Mouse (Mus musculus): ENCODE results near the gene Soga1.

The Soga1 gene

DNA sequence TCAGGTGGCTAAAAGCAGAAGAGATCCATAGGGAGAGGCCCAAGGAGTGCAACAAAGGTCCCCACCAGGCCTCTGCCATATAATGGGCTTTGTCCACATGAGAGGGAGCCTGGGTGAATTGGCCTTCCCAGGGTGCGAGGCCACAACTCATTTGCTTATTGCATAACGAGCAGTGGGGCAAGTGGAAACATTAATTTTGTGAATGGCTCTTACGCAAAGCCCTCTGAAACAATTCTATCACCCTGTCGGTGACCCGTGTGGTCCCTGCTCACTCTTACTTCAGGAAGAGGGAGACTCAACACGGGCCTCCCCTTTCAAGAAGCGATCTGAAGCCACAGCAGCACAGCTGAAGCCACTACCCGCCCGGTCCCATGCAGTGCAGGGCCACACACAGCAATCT, 41.8 kb downstream of the Soga1 start:
- DNase-seq (ENCODE audit: low read depth, low spot score) = no peak

DNA sequence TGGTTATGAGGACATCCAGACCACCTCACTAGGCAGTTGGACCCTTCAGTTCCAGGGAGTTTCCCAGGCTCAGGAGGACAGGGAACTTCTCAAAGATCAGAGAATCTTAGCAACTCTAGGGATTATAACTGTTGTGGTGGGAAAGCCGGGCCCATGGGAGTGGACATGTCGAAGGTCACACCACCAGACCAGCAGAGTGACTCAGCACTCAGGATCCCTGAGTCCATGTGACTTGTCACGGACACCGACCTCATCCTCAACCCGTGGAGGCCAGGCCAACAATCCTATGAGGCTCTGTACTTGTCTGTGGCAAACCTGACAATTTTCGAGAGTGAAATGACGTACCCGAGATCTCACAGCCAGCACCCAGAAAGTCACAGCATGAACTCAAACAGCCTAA, 42.7 kb downstream of the Soga1 start:
- no peak for DNase-seq (ENCODE audit: low read depth, low spot score)

DNA sequence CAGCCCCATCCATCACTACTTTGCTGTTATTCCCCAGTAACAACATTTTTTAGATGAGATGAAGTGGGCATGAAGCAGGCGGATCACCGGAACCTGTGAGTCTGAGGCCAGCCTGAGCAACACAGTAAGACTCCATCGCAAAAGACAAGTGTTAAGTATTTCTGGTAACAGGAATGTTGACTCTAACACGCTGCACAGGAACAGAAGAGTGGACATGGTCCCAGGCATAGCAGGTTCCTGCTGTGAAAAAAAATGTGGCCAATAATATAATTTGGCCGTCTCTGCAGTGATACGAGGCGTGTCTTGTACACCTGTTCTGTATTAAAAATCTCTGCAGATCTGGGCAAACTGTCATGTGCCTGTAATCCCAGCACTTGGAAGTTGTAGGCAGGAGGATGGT, 43.7 kb downstream of the Soga1 start:
- DNase-seq (ENCODE audit: low read depth, low spot score) = no peak

DNA sequence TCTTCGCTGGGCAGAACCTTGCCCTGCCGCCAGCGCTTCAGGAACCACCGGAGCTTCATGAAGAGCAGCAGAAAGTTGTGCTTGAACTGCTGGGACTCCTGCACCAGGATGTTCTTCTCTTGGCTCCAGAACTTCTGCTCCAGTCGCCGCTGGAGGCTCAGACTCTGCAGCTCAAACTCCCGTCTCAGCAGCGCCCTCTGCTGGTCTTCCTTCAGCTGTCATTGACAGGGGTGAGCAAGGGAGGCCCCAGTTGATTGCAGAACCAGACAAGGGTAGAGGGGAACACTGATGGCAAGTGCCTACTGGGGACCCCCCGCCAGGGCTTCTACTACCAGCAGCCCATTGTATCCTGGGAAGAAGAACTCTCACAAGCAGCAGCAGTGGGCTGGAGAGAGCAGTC, 48.2 kb downstream of the Soga1 start:
- peak; percentile 81 for DNase-seq (ENCODE audit: low read depth, low spot score)

DNA sequence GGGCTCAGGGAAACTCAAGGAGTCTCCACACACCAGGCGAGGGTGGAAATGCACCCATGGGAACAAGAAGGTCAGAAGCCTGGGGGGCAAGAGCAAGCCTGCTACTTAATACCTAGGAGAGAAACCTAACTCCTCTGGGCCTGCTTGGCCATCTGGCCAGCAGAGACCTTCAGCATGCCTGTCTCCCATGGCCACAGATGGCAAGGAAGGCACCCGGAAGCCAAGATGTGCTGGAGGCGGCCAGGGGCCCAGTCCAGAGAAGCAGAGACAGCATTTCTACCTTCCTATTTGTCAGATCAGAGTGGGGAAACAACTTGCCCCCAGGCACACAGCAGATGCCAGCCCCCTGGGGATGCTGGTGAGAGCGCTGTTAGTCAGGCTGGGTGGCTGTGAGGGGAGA, 50.8 kb downstream of the Soga1 start:
- no peak for DNase-seq (ENCODE audit: low read depth, low spot score)

DNA sequence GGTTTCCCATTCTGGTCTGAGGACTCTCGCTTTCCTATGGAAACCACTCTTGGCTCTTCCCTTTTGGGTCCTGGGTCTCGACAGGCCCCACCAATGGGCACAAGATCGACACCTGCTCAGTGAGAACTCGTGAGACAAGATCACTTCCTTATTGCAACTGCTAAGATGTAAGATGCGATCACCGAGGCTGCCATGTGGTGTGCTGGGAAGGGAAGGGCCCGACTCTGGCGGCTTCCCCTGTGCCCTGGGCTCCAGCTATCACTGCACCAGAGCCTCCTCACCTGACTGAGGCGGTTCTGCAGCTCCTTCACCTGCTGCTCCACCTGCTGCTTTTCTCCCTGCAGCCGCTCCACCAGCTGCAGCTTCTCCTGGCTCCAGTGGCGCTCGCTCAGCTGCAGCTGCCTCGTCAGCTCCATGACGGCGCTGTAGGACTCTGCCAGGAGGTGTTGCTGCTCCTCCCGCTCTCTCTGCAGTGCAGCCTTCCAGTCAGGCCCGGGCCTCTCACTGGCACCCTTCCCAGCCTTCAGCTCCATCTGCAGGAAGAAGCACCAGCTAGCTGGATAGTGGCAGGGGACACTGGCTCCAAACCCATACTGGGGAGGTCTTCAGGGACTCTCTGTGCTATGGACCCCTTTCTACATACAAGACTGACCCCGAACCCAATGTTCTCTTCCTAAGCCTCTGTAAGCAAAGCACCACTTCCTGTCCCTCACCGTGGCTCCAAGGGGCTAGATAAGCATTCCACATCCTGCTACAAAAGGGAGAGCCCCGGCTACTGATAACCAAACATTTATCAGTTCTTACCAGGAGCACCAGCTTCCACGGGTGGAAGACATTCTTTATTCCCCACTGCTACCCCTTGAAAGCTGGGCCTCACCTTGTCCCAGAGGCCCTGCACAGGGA, 51.7 kb downstream of the Soga1 start:
- DNase-seq (ENCODE audit: low read depth, low spot score) = no peak

DNA sequence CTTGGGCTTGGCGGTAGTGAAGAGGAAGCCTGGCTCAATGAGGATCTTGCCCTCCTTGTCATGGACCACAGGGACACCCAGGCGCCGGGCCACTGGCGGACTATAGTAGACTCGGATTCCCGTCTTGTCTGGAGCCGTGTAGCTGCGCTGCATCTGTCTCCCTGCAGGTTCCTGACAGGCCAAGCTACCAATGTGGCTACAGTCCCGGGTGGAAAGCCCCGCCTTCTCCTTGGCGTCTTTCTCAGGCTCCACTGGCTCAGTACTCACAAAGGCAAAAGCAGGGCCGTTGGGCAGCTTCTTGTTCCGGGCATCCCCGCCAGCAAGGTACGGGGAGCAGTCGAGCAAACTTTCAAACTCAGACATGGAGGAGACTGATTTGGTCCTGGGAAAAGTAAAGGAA, 57.9 kb downstream of the Soga1 start:
- no peak for DNase-seq (ENCODE audit: low read depth, low spot score)

DNA sequence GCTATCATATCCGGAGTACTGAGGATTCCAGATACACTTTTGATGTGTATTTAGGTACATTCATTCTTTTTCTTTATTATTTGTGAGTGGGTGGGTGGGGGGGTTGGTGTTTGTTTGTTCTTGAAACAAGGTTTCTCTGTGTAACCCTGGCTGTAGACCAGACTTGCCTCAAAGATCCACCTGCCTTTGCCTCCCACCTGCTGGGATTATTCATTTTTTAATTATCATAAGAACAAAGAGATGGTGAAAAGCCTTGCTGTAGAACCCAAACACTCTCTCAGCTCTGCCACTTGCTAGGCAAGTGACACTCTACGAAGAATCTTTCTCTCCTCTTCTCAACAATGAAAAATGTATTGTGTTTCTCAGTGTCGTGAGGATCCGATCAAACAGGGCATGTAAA, 59.8 kb downstream of the Soga1 start:
- DNase-seq (ENCODE audit: low read depth, low spot score) = no peak

DNA sequence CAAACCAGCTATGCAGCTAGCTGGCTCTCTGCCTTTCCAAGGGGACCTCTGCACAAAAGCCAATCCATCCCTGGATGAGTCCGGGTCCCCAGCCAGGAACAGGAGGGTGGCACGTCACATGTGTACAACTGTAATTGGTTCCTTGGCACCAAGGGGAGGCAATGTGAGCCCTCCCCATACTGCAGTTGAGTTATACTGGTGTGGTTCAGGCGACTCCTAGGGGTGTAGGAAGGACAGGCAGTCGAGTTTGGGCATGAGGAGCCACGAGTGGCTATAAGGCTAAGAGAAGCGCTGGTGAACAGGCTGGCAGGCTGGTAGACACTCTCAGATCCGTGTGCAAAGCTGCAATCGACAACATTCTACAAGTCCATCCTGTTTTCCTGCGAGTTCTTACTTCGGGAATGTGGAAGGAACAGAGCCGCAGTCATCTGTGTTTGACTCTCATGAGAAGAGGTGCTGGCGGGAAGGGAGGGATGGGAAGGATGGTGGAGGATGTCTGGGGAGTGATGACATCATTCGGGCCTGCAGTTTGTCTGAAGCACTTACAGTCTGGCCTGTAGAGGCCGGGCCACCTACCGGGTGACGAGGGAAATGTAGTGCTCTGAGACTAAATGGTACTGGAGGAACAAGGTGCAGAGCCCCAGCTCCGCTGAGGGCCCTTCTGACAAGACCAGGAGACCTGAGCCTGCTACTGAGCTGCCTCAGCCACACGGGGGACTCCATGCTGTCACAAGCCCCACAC, 62.4 kb downstream of the Soga1 start:
- DNase-seq (ENCODE audit: low read depth, low spot score) = no peak

DNA sequence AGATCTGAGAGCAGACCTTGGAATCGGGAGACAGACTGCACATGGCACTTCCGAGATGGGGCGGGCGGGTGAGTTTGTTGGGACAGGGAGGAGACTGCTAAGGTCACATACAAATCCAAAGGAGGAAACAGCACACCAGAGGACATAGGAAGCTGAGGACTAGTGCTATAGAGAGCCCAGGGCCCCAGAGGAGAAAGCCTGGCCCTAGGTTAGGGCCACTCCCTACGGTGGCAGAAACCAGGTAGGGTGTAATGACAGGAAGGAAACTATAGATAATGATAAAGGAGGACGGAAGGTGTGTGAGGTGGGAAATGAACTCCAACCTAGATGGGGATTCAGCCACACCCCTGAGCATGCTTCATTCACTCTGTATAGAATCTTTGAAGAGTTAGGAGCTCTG, 66.7 kb downstream of the Soga1 start:
- no peak for DNase-seq (ENCODE audit: low read depth, low spot score)

DNA sequence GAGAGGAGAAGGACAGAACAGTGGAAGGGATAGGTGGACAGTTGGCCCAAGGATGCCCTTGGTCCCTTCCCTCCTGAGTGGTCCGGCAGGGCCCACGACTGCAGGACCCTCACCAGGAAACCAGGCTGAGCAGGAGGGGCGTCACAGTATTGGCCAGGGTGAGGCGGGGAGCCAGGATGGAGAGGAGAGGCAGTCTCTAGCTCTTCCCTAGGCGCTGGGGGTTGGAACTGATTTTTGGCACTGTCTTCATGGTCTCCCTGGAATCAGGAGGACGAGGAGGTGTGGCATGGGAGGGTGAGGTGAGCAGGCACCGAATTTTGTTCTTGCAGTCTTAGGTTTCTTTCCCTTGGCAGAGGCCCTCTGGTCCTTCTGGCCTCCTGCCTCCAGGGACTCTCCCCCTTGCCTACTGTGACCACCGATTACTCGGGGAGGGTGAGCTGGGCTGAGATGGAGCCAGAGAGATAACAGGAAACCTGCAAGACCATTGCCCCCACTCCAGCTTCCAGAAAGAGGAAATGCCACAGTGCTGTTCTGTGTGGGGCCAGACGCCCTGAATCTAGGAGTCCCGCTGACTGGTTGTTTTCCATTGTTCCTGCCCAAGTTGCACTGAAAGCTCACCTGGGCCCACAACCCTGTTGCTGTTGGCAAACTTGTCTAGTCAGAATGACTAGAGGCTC, 68.3 kb downstream of the Soga1 start:
- DNase-seq (ENCODE audit: low read depth, low spot score) = no peak

DNA sequence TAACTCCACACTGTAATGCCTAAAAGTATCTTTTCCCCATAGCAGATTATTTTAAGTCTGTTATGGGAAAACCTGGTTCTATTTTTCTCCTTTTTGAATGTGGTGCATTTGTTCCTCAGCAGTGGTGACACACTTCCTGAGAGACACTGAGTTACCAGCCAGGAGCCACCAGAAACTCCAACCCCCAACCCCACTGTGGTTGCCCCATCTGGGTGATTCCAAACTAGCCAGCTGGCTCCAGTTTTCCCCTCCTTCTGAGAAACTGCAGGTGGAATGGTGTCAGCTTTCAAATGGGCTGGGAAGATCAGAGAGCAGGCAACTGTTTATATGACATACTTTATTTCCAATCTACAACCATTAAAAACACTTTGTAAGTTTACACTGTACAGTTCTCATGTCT, 68.9 kb downstream of the Soga1 start:
- no peak for DNase-seq (ENCODE audit: low read depth, low spot score)

DNA sequence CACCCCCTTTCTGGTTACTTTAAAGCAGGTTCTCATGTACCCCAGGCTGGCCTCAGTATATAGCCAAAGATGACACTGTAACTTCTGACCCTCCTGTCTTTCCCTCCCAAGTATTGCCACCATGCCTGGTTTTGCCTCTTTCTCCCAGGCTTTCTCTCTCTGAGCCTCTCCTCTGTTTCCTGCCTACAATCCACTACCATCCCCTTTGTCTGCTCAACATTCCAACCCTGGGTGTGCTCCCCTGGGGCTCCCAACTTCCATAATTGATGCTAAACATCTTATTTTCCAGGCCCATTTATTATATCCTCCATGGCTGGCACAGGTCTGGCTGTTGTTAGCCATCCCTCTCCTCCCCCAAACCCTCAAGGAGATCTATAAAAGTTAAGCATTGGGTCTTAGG, 70.5 kb downstream of the Soga1 start:
- DNase-seq (ENCODE audit: low read depth, low spot score) = no peak

DNA sequence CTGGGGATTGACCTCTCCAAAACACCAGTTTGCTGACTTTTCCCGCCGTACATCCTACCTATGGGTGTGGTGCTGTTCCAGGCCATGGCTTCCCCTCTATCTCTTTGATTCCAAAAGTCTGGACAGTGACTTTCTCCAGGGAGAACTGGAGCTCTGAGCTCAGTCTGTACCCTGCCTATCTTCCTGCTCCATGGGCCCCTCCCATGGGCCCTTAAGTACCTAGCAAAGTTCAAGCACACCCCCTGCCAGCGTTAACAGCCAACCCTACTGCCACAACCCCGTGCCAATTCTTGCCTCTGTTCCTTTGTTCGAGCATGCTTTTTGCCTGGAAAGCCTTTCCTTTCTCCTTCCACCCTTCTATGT, 71.8 kb downstream of the Soga1 start:
- DNase-seq (ENCODE audit: low read depth, low spot score) = no peak

DNA sequence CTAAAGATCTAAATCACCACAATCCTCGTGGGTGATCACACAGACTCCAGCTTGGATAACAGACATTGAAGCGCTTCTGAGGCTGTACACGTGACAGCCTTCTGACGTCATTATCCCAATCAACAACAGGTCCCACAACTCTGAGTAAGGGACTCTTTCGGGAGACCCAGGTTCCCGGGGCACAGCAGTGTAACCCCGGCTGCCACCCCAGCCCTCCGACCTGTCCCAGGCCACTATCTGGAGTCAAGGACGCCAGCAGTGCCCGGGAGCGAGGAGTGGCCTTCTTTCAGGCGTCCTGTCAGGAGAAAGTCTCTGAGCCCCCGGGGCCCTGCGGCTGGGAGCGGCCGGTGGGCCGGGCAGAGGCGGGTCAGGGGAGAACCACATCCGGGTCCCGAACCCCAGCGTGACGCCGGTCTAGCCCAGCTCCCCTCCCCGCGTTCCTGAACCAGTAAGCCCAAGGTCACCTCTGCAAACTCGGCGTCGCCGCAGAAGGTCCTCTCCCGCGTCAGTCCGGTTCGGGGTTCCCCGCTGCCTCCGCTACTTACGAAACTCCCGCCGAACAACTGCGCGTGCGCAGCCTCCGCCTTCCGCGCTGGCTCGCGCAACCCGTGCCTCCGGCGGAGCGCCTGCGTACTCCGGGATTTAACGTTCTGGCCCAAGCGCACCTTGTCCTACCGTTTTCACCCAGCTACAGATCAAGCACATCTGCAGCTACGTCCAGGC, 72.4 kb downstream of the Soga1 start, which contains the start of gene Dsn1:
Dsn1 (minus strand) TSS at position 644 of the 723 bp plus-strand sequence.
- DNase-seq (ENCODE audit: low read depth, low spot score) = peak; percentile 92

DNA sequence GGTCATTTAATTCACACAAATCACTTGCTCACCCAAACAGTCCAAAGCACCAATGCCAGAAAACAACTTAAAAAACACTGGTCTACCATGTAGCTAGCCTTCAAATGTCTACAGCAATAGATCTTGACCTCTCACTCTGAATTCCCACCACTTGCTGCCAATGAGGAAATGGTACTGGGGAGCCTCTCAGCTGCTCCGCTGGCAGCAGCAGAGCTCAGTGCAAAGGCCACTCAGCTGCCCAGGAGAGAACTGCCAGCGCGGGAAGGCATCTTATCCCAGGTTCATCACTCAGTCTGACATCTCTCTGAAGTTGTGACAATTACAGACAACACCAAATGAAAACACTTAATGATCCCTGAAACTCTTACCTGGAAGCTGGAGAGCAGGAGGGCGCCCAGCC, 76.7 kb downstream of the Soga1 start:
- DNase-seq (ENCODE audit: low read depth, low spot score) = no peak

DNA sequence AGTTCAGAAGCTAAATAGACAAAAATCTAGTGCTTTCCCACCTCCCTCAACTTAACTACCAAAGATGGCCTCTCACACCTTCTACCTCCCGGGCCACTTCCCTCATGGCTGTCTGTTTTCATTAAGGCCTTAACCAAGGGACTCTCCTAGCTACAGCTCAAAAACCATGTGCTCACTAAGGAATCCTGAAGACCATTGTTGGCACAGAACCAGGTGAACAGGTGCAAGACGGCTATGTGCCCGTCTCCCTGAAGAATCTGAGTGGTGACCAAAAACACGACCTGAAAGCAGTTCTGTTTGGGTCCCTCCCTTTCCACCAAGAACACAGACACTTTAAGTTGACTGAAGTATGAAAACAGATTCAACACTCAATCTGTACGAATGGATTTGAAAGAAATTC, 80.8 kb downstream of the Soga1 start:
- no peak for DNase-seq (ENCODE audit: low read depth, low spot score)

DNA sequence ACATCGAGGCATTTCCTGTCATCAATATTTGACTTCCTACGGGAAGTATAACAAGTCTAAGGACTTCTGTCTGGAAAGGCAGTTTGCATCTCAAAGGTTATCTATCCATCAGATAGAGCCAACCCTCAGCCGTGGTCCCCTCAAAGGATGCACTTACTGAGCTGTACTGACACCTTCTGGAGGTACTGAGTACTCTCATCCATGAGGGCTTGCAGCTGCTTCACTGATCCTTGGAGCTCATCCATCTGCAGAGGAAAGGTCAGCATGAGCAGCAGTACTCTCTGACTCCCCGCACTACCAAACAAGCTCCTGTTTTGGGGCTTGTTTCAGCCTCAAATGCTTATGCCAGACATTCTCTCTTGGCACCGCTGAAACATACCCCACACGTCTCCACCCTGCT, 82.5 kb downstream of the Soga1 start:
- peak; percentile 27 for DNase-seq (ENCODE audit: low read depth, low spot score)

DNA sequence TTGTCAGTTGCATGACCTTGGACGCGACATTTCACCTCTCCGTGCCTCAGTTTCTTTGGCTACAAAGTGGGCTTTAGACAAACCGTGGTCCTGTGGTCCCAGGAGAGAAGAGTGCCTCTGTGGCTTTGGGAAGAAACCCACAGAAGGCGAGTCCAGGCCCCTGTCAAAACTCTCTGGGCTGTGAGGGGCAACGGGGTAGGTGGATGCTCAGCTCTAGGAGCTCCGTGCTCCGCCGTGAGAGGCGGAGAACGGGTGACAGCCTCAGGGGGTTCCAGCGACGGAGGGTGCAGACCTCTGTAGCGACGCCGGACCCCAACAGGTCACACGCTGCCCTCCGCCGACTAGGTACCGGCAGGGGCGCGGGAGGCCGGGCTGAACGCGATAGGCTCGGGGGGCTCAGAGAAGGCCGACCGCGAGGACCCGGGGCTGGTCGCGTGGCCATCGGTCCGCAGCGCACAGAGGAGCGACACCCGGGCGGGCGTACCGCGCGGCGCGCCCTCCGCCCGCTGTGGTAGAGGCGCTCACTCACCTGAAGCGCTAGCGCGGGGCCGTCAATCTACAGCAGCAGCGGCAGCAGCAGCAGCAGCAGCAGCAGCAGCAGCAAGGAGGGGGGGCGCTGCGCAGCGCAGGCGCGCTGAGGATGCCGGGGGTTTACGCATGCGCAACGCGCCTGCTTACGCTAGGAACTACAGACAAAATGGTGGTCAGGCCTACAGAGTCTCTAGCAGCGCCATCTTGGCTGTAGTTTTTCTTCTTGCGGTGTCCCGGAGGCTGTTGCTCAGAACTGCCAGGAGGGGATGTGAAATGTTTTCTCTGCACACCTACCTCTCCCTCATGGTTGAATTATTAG, 87.4 kb downstream of the Soga1 start, which contains the start of gene Ndrg3:
Ndrg3 (minus strand) TSS at position 587 of the 850 bp plus-strand sequence.
- DNase-seq (ENCODE audit: low read depth, low spot score) = peak; percentile 99

DNA sequence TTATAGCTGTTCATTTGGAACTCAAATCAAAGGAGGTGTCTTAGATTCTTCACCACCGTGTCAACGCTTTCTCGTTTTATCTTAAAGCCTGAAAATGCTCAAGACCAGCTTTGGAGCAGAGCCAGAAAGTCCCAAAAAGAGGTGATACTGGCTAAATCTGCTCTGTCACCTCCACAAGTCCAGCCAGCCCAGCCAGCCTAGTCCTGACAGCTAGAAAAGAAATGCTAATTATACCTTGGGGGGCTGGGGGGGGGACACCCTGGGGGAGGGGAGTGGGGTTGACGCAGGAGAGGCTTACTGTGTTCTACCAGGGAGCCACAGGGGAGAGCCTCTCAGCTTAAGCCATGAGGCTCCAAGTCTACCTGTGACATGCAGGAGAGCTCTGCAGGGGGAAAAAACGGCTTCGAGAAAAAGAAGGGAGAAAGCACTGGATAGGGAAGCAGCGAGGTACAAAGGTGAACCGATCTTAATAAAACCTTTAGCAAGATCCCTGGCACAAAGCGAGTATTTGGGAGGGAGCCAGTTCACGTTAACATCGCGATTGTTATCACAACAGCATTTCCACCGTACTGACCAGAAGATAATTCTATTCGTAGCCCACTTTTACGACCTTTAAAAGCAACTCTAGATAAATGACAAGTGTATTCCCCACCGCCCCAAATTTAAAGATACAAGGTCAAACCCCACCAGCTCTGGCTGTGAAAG, 88.2 kb downstream of the Soga1 start:
- DNase-seq (ENCODE audit: low read depth, low spot score) = no peak

Data from mesoderm, embryonic 11.5 days (tissue).